Mouse (Mus musculus) left cerebral cortex, adult 8-10 months (tissue): ENCODE measurements around the gene Add1. TPM values are rescaled to one million over a fixed set of nuclear protein-coding genes. Genes with fewer than 3 reads are reported as not detected.

Experiments
- DNase-seq, 2 experiments: peaks; one replicate each; pipeline ENCODE4 v3.0.0; 2022; ENCODE audit warnings: low spot score in 2 of 2
- total RNA-seq, 4 experiments: library from RNA; stranded (reverse); gene quantifications; 2 replicates each; pipeline ENCODE4 v1.2.4; 2022

Gene Add1
- total RNA-seq, result 100 to 1,000 TPM; 396 to 434 (median 416) TPM

DNA sequence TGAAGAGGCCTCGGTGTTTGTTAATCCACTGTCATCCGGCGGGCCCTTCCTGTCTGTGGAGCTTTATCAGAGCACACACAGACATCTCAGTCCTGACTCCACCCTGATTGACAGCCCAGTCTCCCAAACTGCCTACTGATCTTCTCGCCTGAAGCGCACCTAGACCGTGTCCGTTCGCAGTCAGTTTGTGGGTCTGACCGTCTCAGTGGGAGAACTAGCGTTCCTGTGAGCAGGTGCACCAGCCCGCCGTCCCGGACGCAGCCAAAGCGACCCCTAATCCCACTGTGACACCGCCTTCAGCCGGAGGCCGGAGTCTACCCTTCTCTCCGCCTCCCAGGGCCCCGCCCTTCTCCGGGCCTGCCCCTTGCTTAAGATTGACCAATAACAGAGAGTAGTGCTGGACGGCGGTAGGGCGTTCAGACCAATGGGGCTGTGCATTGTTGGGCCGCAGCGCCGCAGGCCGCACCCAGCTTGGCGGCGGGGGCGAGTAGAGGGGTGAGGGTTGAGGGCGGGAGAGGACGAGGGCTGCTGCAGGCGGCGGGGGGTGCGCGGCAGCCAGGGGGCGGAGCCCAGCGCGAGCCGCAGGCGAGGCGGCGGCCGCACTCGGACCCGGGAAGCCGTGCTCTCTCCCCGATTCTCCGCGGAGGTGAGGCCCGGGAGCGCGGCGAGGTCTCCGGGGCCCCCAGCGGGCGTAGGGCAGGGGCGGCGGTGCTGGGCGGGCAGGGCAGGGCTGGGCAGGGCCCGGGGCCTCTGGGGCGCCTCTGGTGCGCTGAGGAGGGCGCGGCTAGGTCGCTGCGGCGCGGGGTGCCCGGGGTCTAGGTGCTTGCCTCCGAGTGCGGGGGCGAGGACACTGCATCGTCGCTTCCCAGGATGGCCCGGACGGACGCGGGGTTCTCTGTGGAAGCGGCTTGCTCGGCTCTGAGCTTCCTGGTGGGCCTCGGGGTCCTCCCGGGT lies at the start of gene Add1:
Gene Add1 (plus strand): TSS at position 397 of the 954 bp plus-strand sequence.
- peak; percentile 93 to 96 for DNase-seq

DNA sequence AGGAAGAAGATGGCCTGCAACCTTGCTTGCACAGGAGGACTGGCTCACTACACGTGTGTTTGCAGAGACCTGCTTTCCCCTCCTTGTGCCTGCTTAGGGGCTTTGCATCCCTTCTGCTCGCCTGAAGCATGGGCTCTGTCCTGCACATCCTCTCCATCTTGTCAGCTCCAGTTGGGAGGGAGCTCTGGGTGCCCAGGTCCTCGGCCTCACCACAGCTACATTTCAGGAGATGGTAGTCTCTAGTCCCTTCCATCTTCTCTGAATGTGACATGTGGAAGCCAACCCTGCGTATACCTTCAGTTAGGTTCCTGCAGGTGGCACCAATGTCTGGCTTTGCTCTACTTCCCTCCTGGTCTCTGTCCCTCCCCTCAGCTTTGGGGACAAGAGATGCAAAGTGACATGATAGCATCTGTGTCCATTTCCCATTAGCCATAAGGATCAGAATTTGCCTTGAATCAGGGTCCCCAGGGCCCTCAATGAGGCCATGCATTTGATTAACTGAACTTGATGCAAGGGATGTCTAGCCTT lies 49.4 kb upstream of the Add1 start:
- no peak for DNase-seq

DNA sequence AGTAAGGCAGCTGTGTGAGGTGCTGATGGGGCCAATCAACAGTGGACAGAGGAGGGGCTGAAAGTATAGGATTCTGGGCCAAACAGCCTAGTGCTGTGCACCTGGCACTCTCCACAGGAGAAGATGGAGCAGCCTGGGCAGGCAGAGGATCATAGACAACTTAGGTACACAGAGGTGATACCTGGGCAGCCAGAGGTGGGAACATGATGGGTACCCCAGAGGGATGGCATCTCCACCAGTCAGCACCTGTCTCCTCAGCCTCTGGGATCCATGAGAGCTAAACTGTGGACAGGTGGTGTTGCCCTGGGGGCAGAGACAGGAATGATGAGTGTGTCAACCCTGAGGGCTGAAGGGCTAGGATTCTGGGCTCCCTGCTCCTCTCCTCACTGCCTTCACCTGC lies 49.0 kb upstream of the Add1 start:
- no peak for DNase-seq

- DNase-seq, result peak; percentile 70
Measured at GRCm38 (mm10) chr5:34525663-34526476, 47.6 kb upstream of the Add1 start, which contains the start of gene Sh3bp2. Gene Sh3bp2 (plus strand): TSS chr5:34525838.

DNA sequence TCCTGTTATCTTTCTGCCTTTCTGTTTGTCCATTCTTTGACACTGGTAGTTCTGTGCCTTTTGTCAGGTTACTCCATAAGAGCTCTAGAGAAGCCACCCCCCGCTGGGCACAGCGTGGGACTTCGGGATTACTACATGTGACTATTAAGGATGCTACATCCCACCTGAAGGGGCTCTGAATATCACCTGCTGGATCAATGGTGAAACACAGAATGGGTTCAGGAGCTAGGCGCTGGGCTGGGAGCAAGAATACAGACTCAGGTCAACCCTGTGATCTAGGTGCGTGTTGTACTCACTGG lies 47.0 kb upstream of the Add1 start:
- DNase-seq, result no peak

- DNase-seq, result no peak
Measured at GRCm38 (mm10) chr5:34527352-34527751, 46.1 kb upstream of the Add1 start.

GRCm38 (mm10) chr5:34528724-34529123 lies 44.7 kb upstream of the Add1 start:
- DNase-seq, result no peak

DNA sequence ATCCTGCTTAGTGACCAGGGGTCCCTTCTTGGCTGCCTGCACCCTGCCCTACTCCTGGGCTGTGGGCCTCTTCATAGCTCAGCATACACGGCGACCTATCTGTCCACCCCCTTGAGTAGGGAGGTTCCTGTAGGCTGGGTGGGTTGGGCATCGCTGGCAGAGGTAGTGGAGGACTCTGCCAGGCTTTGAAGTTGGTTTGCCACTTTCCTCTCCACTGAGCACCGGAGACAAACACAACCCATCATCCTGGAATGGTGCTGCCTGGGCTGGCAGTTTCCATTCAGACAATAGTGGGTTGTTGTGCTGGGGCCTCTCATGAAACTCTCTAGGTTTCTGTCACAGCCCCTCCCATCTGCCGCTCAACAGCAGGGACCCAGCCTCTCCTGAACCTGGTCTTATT lies 43.3 kb upstream of the Add1 start:
- no peak for DNase-seq

DNA sequence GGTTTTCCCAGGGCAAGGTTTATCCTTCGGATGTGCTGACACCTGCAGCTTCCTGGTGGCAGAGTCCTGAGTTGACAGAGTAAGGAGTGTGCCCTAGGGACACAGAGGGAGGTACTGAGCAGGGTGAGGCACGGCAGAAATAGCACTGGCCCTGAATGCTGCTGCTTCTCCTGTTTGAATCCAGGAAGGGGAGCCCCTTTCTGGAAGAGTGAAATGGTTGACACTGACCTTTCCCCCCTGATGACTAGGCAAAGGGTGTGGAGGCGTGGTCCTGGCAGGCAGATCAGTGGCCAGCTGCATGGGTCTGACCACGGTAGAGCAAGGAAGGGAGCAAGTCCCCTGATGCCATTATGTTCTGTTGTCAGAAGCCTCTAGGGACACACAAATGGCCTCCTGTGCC lies 42.8 kb upstream of the Add1 start:
- no peak for DNase-seq

DNA sequence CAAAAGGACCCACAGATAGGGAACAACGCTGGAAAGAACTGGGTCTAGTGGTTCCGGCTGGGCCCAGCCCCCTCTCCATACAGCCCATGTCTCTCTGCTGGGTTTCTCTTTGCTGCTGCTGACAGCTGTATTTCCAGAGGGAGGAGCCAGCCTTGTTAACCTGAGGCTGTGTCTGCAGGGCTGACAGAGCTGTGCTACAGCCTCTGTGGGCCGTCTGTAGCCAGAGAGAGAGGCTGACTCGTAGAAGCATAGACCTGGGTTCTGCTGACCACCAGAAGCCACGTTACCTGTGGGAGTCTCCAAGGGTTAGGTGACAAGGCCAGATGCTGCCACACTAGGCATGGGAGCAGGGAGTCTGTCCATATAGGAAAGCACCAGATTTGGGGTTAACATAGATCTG lies 40.4 kb upstream of the Add1 start:
- DNase-seq, result no peak

DNA sequence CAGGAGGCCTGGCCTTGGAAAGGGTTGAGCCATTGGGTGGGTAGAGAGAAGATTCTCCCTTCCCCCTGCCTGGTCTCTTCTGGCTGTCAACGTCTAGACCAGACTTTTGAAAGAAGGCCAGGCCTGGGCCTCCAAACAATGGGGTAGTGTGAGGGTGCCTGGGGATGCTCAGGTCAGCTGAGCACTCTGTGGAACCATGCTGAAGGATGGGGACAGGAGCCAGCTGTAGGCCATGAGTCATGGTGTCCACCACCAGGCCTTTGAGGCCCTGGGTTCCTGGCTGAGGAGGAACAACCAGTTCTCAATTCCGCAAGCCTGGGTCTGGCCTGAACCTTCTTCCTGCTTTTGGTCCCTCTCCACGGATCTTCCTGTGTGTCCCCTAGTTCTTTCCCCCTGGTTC lies 39.6 kb upstream of the Add1 start:
- peak in 1 of 2 experiments; percentile 51 for DNase-seq

DNA sequence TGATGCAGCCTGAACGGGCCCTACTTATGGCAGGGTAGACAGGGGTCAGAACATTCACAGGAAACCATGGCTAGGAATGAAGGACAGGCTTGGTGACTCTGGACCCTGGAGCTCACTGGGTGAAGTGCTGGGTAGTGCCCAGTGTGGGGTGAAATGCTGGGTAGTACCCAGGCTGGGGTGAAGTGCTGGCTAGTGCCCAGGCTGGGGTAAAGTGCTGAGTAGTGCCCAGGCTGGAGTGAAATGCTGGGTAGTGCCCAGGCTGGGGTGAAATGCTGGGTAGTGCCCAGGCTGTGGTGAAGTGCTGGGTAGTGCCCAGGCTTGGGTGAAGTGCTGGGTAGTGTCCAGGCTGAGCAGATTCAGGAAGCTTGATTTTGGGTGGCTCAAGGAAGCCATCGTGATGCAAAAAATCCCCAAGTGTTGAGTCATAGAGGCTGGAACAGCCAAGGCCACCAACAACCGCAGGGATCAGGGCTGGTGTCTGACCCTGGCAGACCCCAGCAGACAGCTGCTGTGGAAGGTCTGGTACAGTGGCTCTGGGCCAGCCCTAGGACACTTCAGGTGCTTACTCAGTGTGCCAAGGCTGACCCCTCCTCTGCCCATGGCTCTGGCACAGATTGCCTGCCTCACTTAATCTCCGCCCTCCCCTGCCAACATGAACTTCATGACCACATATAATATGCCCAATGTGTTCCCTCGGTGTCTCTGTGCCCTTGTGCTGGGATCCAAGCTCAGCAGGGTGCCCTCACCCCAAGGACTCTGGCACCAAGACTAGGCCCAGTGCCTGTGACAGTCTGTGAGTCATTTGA lies 38.5 kb upstream of the Add1 start:
- DNase-seq, result no peak

GRCm38 (mm10) chr5:34535831-34536230 lies 37.6 kb upstream of the Add1 start:
- DNase-seq, result no peak

DNA sequence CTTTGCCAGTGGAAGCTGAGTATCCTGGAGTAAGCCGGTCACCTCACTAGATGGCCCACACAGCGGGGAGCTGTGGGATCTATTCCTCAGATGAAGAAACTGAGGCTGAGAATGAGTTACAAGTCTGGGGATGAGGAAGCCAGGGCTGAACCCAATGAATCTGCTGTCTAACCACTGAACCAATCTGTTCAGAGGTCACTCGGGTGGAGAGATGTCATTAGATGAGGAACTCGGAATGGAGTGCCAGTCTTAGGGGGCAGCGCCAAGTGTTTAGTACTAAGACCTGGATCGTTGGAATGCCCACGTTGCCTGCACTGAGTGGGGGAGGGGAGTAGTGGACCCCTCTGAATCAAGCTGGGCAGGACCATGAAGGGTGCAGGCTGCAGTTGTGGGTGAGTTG lies 35.4 kb upstream of the Add1 start:
- no peak for DNase-seq

DNA sequence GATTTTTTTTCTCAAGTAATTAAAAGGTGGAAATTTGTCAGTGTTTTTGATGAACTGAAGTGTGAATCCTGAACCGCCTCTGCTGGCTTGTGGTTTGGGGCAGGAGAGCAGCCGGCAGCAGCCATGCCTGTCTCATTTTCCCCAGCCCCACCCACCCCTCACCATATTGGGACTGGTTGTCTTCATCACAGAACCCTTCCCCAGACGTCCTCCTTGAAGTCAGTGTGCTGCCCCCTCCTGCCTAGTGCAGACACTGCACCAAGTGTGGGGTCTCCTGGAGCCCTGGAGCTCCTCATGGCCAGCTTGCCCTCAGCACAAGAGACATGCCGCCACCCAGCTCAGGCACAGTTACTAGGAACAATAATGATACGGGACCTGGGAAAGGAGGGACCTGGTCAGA lies 34.9 kb upstream of the Add1 start:
- no peak for DNase-seq

GRCm38 (mm10) chr5:34539121-34539520 lies 34.3 kb upstream of the Add1 start:
- DNase-seq, result no peak

DNA sequence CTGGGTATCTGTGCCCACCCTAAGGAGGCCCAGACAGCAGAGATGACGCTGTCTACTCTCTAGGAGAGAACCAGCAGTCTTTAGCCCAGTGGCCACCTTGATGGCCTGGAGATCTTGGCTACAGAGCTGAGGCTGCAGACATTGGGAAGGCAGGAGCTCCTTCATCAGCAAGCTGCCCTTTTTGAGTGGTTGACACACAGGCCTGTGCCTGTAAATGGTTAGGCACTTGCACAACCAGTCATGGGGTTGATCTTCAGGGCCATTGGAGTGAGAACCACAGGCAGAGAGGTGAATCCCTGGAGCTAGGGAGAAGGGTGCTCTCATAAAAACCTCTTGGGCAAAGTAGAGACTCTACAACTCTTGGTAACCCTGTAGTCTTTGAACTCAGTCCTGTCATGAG lies 31.3 kb upstream of the Add1 start:
- no peak for DNase-seq

DNA sequence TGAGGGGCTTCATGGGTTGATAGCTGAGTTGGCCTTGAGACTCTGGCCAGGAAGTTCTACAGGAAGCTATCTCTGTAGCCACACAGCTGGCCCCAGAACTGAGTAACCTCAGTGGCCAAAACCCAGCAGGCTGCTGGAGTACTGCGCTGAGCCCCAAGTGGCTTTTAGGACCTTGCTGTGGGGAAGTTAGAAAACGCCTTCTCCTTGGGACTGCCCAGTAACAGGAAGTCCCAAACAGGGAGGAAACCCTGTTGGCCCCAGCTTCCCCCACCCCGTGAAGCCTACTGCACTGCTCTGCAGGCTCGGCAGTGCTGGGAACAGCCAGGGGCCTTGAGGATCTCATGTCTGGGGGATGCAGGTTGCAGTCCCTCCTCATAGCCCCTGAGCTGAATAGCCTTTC lies 30.4 kb upstream of the Add1 start:
- no peak for DNase-seq

DNA sequence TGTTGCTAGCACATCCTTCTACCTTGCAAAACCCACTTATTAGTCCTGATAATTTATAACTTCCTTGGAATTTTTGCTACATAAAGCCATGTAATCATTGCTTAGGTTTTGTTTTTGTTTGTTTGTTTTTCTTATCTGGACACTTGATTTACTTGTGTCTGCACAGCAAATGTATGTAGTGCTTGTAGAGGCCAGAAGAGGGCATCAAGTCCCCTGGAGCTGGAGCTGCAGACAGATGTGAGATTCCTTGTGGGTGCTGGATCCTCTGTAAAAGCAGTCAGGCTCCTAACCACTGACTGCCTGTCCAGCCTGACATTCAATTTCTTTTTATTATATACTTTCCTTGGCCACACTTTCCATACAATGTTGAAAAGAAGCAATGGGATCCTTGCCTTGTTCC lies 26.1 kb upstream of the Add1 start:
- no peak for DNase-seq

DNA sequence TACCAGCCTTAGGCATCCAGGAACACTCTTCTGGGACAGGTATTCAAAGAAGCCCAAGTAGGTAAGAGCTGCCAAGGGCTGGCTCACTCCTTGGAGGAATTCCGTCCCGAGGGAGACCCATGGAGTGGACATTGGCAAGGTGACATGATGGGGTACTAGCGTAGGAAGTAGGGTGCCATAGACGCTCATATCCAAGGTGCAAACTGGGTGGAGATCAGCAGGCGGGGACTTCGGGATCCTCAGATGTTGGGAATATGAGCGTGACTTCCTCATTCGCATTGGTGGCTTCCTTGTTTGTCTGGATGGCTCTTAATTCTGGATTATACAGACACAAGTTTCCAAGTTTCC lies 24.4 kb upstream of the Add1 start:
- no peak for DNase-seq

- no peak for DNase-seq
Measured at GRCm38 (mm10) chr5:34549483-34550221, 23.8 kb upstream of the Add1 start.
